Mouse (Mus musculus): Measurements from ENCODE around the gene Sptan1. TPM values are rescaled to one million over a fixed set of nuclear protein-coding genes. Genes with fewer than 3 reads are reported as not detected.

Gene Sptan1
- polyA plus RNA-seq, 1 experiment from 2014 or later = 156 TPM

DNA sequence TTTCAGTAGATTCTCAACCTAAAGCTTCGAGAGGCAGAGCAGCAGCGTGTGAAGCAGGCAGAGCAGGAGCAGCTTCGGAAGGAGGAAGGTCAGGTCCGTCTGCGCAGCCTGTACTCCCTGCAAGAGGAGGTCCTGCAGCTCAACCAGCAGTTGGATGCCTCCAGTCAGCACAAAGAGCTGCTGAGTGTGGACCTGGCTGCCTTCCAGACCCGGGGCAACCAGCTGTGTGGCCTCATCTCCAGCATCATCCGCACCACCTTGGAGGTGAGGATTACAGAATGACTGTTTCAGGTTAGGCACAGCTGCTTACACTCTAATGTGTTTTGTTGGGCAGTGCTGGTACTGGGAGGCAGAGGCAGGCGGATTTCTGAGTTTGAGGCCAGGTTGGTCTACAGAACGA lies 25.3 kb upstream of the Sptan1 start:
- no peaks in the 10 kb centered on the region for H3K9me3 ChIP-seq (ENCODE audit: control insufficient read depth, low read length)
- H3K4me3 ChIP-seq (ENCODE audit: control insufficient read depth in 1 of 2, insufficient read depth in 1 of 2, low read depth in 1 of 2, low read length in 2 of 2) = no peak overlapping the region
- H3K36me3 ChIP-seq (ENCODE audit: control insufficient read depth, insufficient read depth, low read length) = peaks cover 82% of the 10 kb centered on the region
- no peak overlapping the region for H3K4me2 ChIP-seq (ENCODE audit: low read length)
- 87% methylated on average over 9 of the region's 9 CpGs for WGBS
- H3K4me1 ChIP-seq (ENCODE audit: control insufficient read depth in 2 of 2, insufficient read depth in 2 of 2, low read length in 2 of 2) = peaks cover 5 to 8% of the 10 kb centered on the region in 2 experiments; a peak in 3 of 4 replicates
- no peaks in the 10 kb centered on the region for H3K27me3 ChIP-seq (ENCODE audit: control insufficient read depth, insufficient read depth, low read length)
- no peak overlapping the region for H3K9ac ChIP-seq (ENCODE audit: low read length)
- no peak overlapping the region for H3K27ac ChIP-seq (replicated peaks in 1 of 2; ENCODE audit: control insufficient read depth in 1 of 2, insufficient read depth in 1 of 2, low read depth in 2 of 2, low read length in 2 of 2)
- no peak for ATAC-seq (ENCODE audit: insufficient number of reproducible peaks, insufficient read depth, low FRiP score, low read depth)

DNA sequence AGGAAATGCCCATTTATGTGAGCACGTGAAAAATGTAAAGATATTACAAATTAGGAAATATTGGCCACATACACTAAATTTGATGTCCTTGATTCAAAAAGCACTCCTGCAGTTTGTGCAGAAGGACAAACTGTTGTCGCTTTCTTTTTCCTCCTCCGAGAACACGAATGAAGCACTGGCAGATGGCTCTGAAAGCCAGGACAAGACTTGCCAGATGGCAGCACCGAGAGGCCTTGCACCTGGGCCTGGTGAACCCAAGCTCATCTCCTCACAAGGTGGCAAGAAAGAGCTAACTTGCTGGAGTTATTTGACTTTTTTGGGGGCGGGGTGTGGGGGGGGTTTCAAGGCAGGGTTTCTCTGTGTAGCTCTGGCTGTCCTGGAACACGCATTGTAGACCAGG lies 24.5 kb upstream of the Sptan1 start:
- no peak for ATAC-seq (ENCODE audit: insufficient number of reproducible peaks, insufficient read depth, low FRiP score, low read depth)
- 86% methylated on average over 7 of the region's 7 CpGs for WGBS
- no peak overlapping the region for H3K27ac ChIP-seq (replicated peaks in 1 of 2; ENCODE audit: control insufficient read depth in 1 of 2, insufficient read depth in 1 of 2, low read depth in 2 of 2, low read length in 2 of 2)

GRCm38 (mm10) chr2:29944723-29945122 lies 20.6 kb upstream of the Sptan1 start:
- H3K4me1 ChIP-seq (ENCODE audit: control insufficient read depth in 2 of 2, insufficient read depth in 2 of 2, low read length in 2 of 2) = peaks cover 2 to 4% of the 10 kb centered on the region in 2 experiments; a peak in 1 of 4 replicates
- H3K4me2 ChIP-seq (ENCODE audit: low read length) = no peak overlapping the region
- peak overlapping the region; percentile 85 to 91 for H3K27ac ChIP-seq (replicated peaks in 1 of 2; ENCODE audit: control insufficient read depth in 1 of 2, insufficient read depth in 1 of 2, low read depth in 2 of 2, low read length in 2 of 2)
- peaks cover 98% of the 10 kb centered on the region for H3K36me3 ChIP-seq (ENCODE audit: control insufficient read depth, insufficient read depth, low read length)
- 23% methylated on average over 1 of the region's 1 CpGs for WGBS
- ATAC-seq (ENCODE audit: insufficient number of reproducible peaks, insufficient read depth, low FRiP score, low read depth) = peak; percentile 71
- H3K4me3 ChIP-seq (ENCODE audit: control insufficient read depth in 1 of 2, insufficient read depth in 1 of 2, low read depth in 1 of 2, low read length in 2 of 2) = no peak overlapping the region
- H3K9ac ChIP-seq (ENCODE audit: low read length) = no peak overlapping the region
- no peaks in the 10 kb centered on the region for H3K9me3 ChIP-seq (ENCODE audit: control insufficient read depth, low read length)
- no peaks in the 10 kb centered on the region for H3K27me3 ChIP-seq (ENCODE audit: control insufficient read depth, insufficient read depth, low read length)

More for the DNA sequence above, 24.5 kb upstream of the Sptan1 start:
- Histone ChIP-seq H3K9me3 (ENCODE audit: control insufficient read depth, low read length) (no peaks in the 10 kb centered on the region), H3K4me1 (ENCODE audit: control insufficient read depth in 2 of 2, insufficient read depth in 2 of 2, low read length in 2 of 2) (peaks cover 6 to 7% of the 10 kb centered on the region in 2 experiments; a peak in 3 of 4 replicates), H3K4me3 (ENCODE audit: control insufficient read depth in 1 of 2, insufficient read depth in 1 of 2, low read depth in 1 of 2, low read length in 2 of 2) (no peak overlapping the region), H3K9ac (ENCODE audit: low read length) (no peak overlapping the region), H3K27me3 (ENCODE audit: control insufficient read depth, insufficient read depth, low read length) (no peaks in the 10 kb centered on the region), H3K36me3 (ENCODE audit: control insufficient read depth, insufficient read depth, low read length) (peaks cover 90% of the 10 kb centered on the region), H3K4me2 (ENCODE audit: low read length) (no peak overlapping the region)

DNA sequence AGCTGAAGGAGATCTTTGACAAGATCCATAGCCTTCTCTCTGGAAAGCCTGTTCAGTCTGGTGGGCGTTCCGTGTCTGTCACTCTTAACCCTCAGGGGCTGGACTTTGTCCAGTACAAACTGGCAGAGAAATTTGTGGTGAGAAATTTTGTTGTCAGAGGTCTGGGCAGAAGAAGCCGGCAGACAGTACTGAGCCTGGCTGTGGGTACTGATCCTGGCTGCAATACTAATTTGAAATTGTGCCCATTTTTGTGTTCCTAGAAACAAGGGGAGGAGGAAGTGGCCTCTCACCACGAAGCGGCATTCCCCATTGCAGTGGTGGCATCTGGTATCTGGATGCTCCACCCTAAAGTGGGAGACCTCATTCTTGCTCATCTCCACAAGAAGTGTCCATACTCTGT lies 16.5 kb upstream of the Sptan1 start:
- no peak overlapping the region for H3K4me3 ChIP-seq (ENCODE audit: control insufficient read depth in 1 of 2, insufficient read depth in 1 of 2, low read depth in 1 of 2, low read length in 2 of 2)
- peaks cover 93% of the 10 kb centered on the region for H3K36me3 ChIP-seq (ENCODE audit: control insufficient read depth, insufficient read depth, low read length)
- 90% methylated on average over 5 of the region's 5 CpGs for WGBS
- no peak overlapping the region for H3K9ac ChIP-seq (ENCODE audit: low read length)
- no peaks in the 10 kb centered on the region for H3K9me3 ChIP-seq (ENCODE audit: control insufficient read depth, low read length)
- H3K4me1 ChIP-seq (ENCODE audit: control insufficient read depth in 2 of 2, insufficient read depth in 2 of 2, low read length in 2 of 2) = peaks cover 2 to 4% of the 10 kb centered on the region in 2 experiments; a peak in 1 of 4 replicates
- no peak overlapping the region for H3K4me2 ChIP-seq (ENCODE audit: low read length)
- ATAC-seq (ENCODE audit: insufficient number of reproducible peaks, insufficient read depth, low FRiP score, low read depth) = no peak
- H3K27me3 ChIP-seq (ENCODE audit: control insufficient read depth, insufficient read depth, low read length) = no peaks in the 10 kb centered on the region
- no peak overlapping the region for H3K27ac ChIP-seq (replicated peaks in 1 of 2; ENCODE audit: control insufficient read depth in 1 of 2, insufficient read depth in 1 of 2, low read depth in 2 of 2, low read length in 2 of 2)

- no peaks in the 10 kb centered on the region for H3K27me3 ChIP-seq (ENCODE audit: control insufficient read depth, insufficient read depth, low read length)
- H3K4me1 ChIP-seq (ENCODE audit: control insufficient read depth in 2 of 2, insufficient read depth in 2 of 2, low read length in 2 of 2) = peaks cover 8 to 19% of the 10 kb centered on the region in 2 experiments
- no peaks in the 10 kb centered on the region for H3K9me3 ChIP-seq (ENCODE audit: control insufficient read depth, low read length)
- ATAC-seq (ENCODE audit: insufficient number of reproducible peaks, insufficient read depth, low FRiP score, low read depth) = no peak
- peaks cover 42% of the 10 kb centered on the region for H3K36me3 ChIP-seq (ENCODE audit: control insufficient read depth, insufficient read depth, low read length)
- 88% methylated on average over 7 of the region's 7 CpGs for WGBS
- no peak overlapping the region for H3K27ac ChIP-seq (replicated peaks in 1 of 2; ENCODE audit: control insufficient read depth in 1 of 2, insufficient read depth in 1 of 2, low read depth in 2 of 2, low read length in 2 of 2)
- H3K4me2 ChIP-seq (ENCODE audit: low read length) = no peak overlapping the region
- no peak overlapping the region for H3K9ac ChIP-seq (ENCODE audit: low read length)
- no peak overlapping the region for H3K4me3 ChIP-seq (ENCODE audit: control insufficient read depth in 1 of 2, insufficient read depth in 1 of 2, low read depth in 1 of 2, low read length in 2 of 2)
Measured at GRCm38 (mm10) chr2:29961246-29961645, 4.1 kb upstream of the Sptan1 start.

DNA sequence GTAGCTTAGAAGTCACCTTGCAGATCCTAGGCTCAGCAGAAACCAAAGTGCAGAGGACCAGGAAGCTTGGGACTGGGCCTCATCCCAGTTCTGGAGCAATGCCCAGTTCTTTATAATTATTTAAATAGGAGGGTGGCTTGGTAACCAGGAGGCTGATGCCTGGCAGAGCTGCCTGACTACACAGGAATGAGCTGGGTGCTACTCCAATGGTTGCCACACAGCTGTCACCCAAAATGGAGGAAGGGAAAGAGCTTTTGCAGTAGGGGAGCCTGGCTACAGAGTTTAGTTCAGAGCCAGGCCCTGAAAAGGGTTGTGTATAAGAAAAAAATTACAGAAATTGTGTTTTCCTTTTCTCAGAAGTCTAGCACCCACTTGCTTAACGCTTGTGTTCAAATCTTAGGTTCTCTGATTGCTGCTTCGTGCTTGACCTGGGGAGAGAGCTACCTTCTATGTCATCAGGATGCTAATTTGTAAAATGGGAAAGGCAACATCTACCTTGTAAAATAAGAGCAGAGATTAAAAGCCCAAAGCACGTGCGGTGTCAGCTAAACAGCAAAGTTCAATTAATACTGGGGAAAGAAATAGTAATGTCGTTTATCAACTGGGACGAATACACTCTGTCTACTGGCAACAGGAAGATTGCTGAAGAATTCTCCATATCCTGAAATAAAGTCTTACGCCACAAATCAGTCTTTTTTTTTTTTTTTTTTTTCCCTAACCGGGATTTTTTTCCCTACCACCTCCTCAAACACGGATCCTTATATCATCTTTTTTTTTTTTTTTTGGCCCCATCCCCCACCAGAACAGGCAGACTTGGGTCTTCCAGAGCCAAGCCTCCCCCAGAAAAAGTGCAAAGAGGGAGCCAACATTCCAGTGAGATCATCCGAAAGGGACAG lies 758 bp upstream of the Sptan1 start:
- Histone ChIP-seq H3K27ac (replicated peaks in 1 of 2; ENCODE audit: control insufficient read depth in 1 of 2, insufficient read depth in 1 of 2, low read depth in 2 of 2, low read length in 2 of 2) (peak overlapping the region; percentile 95 to 97), H3K9me3 (ENCODE audit: control insufficient read depth, low read length) (no peaks in the 10 kb centered on the region), H3K4me3 (ENCODE audit: control insufficient read depth in 1 of 2, insufficient read depth in 1 of 2, low read depth in 1 of 2, low read length in 2 of 2) (peak overlapping the region; percentile 82 to 93), H3K4me1 (ENCODE audit: control insufficient read depth in 2 of 2, insufficient read depth in 2 of 2, low read length in 2 of 2) (peaks cover 19 to 46% of the 10 kb centered on the region in 2 experiments), H3K27me3 (ENCODE audit: control insufficient read depth, insufficient read depth, low read length) (no peaks in the 10 kb centered on the region), H3K9ac (ENCODE audit: low read length) (peak overlapping the region; percentile 99), H3K36me3 (ENCODE audit: control insufficient read depth, insufficient read depth, low read length) (peaks cover 28% of the 10 kb centered on the region), H3K4me2 (ENCODE audit: low read length) (peak overlapping the region; percentile 70)
- no peak for ATAC-seq (ENCODE audit: insufficient number of reproducible peaks, insufficient read depth, low FRiP score, low read depth)
- WGBS = 13% methylated on average over 10 of the region's 10 CpGs

- Histone ChIP-seq H3K36me3 (ENCODE audit: control insufficient read depth, insufficient read depth, low read length) (peaks cover 31% of the 10 kb centered on the region), H3K9ac (ENCODE audit: low read length) (peak overlapping the region; percentile 99), H3K27me3 (ENCODE audit: control insufficient read depth, insufficient read depth, low read length) (no peaks in the 10 kb centered on the region), H3K4me1 (ENCODE audit: control insufficient read depth in 2 of 2, insufficient read depth in 2 of 2, low read length in 2 of 2) (peaks cover 21 to 57% of the 10 kb centered on the region in 2 experiments), H3K27ac (replicated peaks in 1 of 2; ENCODE audit: control insufficient read depth in 1 of 2, insufficient read depth in 1 of 2, low read depth in 2 of 2, low read length in 2 of 2) (peak overlapping the region; percentile 77 to 95), H3K4me3 (ENCODE audit: control insufficient read depth in 1 of 2, insufficient read depth in 1 of 2, low read depth in 1 of 2, low read length in 2 of 2) (peak overlapping the region; percentile 82 to 93), H3K9me3 (ENCODE audit: control insufficient read depth, low read length) (no peaks in the 10 kb centered on the region), H3K4me2 (ENCODE audit: low read length) (peak overlapping the region; percentile 70)
- under 1% methylated on average over 40 of the region's 41 CpGs for WGBS
- no peak for ATAC-seq (ENCODE audit: insufficient number of reproducible peaks, insufficient read depth, low FRiP score, low read depth)
Measured at GRCm38 (mm10) chr2:29965906-29966305, 546 bp downstream of the Sptan1 start.

All from heart, embryonic 14.5 days (tissue).